Mouse (Mus musculus): Measurements from ENCODE around the gene Cnga2.

DNA sequence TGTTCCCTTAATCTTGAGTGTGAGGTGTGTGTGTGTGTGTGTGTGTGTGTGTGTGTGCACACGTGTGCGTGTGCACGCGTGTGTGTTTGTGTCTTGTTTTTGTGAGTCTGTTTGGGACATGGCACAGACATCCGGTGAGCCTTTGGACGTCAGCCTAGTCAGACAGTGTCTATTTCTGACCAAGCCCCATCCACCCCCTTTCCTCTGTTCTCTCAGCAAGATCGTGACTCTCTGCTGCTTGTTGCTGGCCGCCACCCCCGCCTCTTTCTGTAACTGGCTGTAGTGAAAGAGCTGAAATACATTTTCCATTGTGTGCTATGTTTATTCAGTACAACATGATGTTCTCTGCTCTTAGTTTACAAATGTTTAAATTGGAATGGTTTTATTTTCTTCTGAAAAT, 20.6 kb downstream of the Cnga2 start:
- no peak for TF ChIP-seq CTCF (IDR thresholded peaks at IDR 0.05; ENCODE audit: extremely low read depth, insufficient read depth, insufficient read length, insufficient replicate concordance)
- TF ChIP-seq POLR2A (IDR thresholded peaks at IDR 0.05; ENCODE audit: low read depth, low read length): no peak

All from spleen, adult 2 months (tissue).